Mouse (Mus musculus): ENCODE results near the gene Shb. TPM values are rescaled to one million over a fixed set of nuclear protein-coding genes. Genes with fewer than 3 reads are reported as not detected.

Gene Shb
- total and polyA plus RNA-seq, 2 experiments from 2014 or later: 7.4 to 54.8 TPM

DNA sequence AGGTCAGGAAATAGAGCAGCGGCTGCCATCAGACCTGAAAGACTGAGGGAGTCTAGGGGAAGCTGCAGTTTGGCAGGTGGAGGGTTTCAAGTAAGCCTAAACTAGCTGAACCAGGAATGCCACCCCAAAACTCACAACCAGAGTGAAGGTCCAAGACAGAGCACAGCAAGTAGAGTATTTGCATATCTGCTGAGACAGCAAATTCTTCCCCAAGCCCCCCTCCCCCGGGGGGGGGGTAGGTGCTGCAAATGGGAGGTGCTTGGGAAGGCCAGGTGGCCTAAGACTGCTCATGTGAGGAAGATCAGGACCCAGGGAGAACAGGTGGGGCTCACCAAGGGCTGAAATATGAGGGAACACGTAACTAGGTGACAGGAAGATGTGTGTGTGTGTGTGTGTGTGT, 51.7 kb downstream of the Shb start:
- H3K27me3 ChIP-seq (ENCODE audit: control insufficient read depth, insufficient read depth, low read length): no peaks in the 10 kb centered on the region
- H3K4me1 ChIP-seq (ENCODE audit: control insufficient read depth, insufficient read depth): peaks cover 75% of the 10 kb centered on the region
- H3K36me3 ChIP-seq (replicated peaks; ENCODE audit: control insufficient read depth, insufficient read depth, low read length): no peaks in the 10 kb centered on the region
- 64% methylated on average over 3 of the region's 3 CpGs for WGBS
- DNase-seq (ENCODE audit: low spot score) (no peak), ATAC-seq (ENCODE audit: insufficient read depth, low read depth) (no peak)
- H3K4me2 ChIP-seq (ENCODE audit: low read depth, low read length): no peak overlapping the region
- peak overlapping the region; percentile 32; the same call in 1 of the 2 replicates for H3K27ac ChIP-seq (ENCODE audit: low read depth)
- no peak overlapping the region for H3K9ac ChIP-seq (replicated peaks; ENCODE audit: low read depth, low read length)
- no peaks in the 10 kb centered on the region for H3K9me3 ChIP-seq (replicated peaks; ENCODE audit: control insufficient read depth, low read length)
- TF ChIP-seq CTCF (IDR thresholded peaks at IDR 0.05; ENCODE audit: low read depth): no peak
- no peak for TF ChIP-seq EP300 (IDR thresholded peaks at IDR 0.05; ENCODE audit: low read depth)
- H3K4me3 ChIP-seq (ENCODE audit: low read depth, low read length): no peak overlapping the region

DNA sequence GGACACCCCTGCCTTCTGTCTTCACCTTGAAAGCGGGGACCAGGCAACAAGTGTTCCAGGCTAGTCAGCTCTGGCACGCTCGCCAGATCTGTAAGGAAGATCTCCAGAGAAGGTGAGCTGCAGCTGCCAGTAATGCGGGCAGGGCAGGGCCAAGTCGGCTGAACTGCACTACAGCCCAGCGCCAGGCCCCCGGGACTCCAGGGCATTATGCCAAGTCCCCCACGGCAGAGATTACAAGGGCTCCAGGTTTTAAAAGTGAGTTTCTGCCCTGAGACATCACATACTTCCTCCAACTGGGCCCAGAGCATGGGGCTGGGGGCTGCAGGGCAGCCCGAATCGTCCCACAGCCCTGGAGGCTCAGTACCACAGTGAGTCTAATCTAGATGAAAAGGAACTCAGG, 52.8 kb downstream of the Shb start:
- no peaks in the 10 kb centered on the region for H3K9me3 ChIP-seq (replicated peaks; ENCODE audit: control insufficient read depth, low read length)

DNA sequence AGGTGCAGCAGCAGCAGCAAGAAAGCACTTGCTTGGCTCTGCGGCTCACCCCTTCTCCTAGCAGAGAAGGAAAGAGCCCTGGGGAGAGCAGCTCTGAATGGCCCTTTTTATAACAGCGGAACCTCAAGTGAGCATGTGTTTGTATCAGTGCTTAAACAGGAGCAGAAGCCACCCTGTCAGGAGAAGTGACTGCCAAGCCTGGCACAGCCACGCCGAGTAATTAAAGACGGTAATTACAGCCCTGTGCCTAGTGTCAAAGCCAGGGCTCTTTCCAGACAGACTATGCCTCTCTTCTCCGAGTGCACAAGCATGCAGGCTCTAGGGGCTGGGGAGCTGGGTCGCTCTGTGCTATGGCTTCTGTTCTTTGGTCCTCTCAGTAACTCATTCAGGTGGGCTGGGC, 54.1 kb downstream of the Shb start:
- peak overlapping the region; percentile 94 for H3K27ac ChIP-seq (ENCODE audit: low read depth)
- 35% methylated on average over 7 of the region's 7 CpGs for WGBS
- ATAC-seq (ENCODE audit: insufficient read depth, low read depth): 0 out of 2 replicates have a peak, but pooled peaks have one; percentile 15
- H3K9ac ChIP-seq (replicated peaks; ENCODE audit: low read depth, low read length): peak overlapping the region; percentile 23; the same call in 1 of the 2 replicates
- no peaks in the 10 kb centered on the region for H3K27me3 ChIP-seq (ENCODE audit: control insufficient read depth, insufficient read depth, low read length)
- TF ChIP-seq EP300 (IDR thresholded peaks at IDR 0.05; ENCODE audit: low read depth): no peak
- TF ChIP-seq CTCF (IDR thresholded peaks at IDR 0.05; ENCODE audit: low read depth): no peak
- H3K4me2 ChIP-seq (ENCODE audit: low read depth, low read length): no peak overlapping the region
- DNase-seq (ENCODE audit: low spot score): no peak
- H3K4me3 ChIP-seq (ENCODE audit: low read depth, low read length): no peak overlapping the region
- H3K4me1 ChIP-seq (ENCODE audit: control insufficient read depth, insufficient read depth): peaks cover 80% of the 10 kb centered on the region
- H3K36me3 ChIP-seq (replicated peaks; ENCODE audit: control insufficient read depth, insufficient read depth, low read length): no peaks in the 10 kb centered on the region
- no peaks in the 10 kb centered on the region for H3K9me3 ChIP-seq (replicated peaks; ENCODE audit: control insufficient read depth, low read length)

More for the DNA sequence above, 52.8 kb downstream of the Shb start:
- Histone ChIP-seq H3K4me1 (ENCODE audit: control insufficient read depth, insufficient read depth) (peaks cover 80% of the 10 kb centered on the region), H3K36me3 (replicated peaks; ENCODE audit: control insufficient read depth, insufficient read depth, low read length) (no peaks in the 10 kb centered on the region), H3K9ac (replicated peaks; ENCODE audit: low read depth, low read length) (no peak overlapping the region), H3K27me3 (ENCODE audit: control insufficient read depth, insufficient read depth, low read length) (no peaks in the 10 kb centered on the region), H3K4me3 (ENCODE audit: low read depth, low read length) (no peak overlapping the region), H3K4me2 (ENCODE audit: low read depth, low read length) (no peak overlapping the region), H3K27ac (ENCODE audit: low read depth) (peak overlapping the region; percentile 94)
- WGBS: 24% methylated on average over 10 of the region's 10 CpGs
- ATAC-seq (ENCODE audit: insufficient read depth, low read depth) (no peak), DNase-seq (ENCODE audit: low spot score) (no peak)
- TF ChIP-seq CTCF (IDR thresholded peaks at IDR 0.05; ENCODE audit: low read depth) (no peak), EP300 (IDR thresholded peaks at IDR 0.05; ENCODE audit: low read depth) (no peak)

DNA sequence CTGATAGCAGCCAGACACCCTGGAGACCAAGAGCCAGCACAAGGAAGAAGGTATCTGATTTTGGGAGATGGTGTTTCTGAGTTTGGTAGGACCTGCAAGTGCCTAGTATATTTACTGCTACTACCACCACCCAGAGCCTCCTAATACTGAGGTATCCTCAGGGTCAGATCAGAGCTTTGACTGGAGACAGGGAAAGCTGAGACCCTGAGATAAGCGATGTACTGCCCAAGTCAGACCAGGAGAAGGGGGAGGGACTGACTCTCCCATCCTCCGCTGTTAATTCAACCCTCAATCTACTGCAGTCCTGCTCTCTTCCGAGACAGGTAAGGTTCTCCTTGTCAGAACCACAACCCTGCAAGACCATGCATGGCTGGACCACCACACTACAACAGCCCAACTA, 55.2 kb downstream of the Shb start:
- Histone ChIP-seq H3K9ac (replicated peaks; ENCODE audit: low read depth, low read length) (0 out of 2 replicates have a peak overlapping the region, but pooled peaks have one; percentile 4), H3K36me3 (replicated peaks; ENCODE audit: control insufficient read depth, insufficient read depth, low read length) (no peaks in the 10 kb centered on the region), H3K27me3 (ENCODE audit: control insufficient read depth, insufficient read depth, low read length) (no peaks in the 10 kb centered on the region), H3K4me2 (ENCODE audit: low read depth, low read length) (no peak overlapping the region), H3K4me3 (ENCODE audit: low read depth, low read length) (no peak overlapping the region), H3K4me1 (ENCODE audit: control insufficient read depth, insufficient read depth) (peaks cover 87% of the 10 kb centered on the region), H3K9me3 (replicated peaks; ENCODE audit: control insufficient read depth, low read length) (no peaks in the 10 kb centered on the region), H3K27ac (ENCODE audit: low read depth) (peak overlapping the region; percentile 94)
- DNase-seq (ENCODE audit: low spot score) (no peak), ATAC-seq (ENCODE audit: insufficient read depth, low read depth) (no peak)
- 54% methylated on average over 3 of the region's 3 CpGs for WGBS
- TF ChIP-seq CTCF (IDR thresholded peaks at IDR 0.05; ENCODE audit: low read depth): no peak
- TF ChIP-seq EP300 (IDR thresholded peaks at IDR 0.05; ENCODE audit: low read depth): no peak

DNA sequence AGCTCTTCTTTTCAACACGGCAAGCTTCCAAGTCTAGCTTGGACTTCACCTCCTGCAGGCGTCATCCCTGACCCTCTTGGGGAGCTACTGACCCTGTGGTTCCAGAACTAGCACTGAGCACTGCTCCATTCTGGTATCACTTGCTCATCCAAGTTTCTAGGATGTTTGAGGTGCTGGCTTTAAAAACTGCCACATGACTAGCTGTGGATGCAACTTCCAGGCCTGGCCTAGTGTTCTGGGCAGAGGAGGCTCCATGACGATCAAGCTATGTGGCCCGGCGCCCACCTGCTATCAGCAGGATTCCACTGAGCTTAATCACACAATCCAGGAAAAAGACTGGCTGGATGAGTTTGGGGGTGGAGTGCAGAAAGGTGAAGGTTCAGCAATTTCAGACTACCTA, 57.4 kb downstream of the Shb start:
- Histone ChIP-seq H3K9ac (replicated peaks; ENCODE audit: low read depth, low read length) (no peak overlapping the region), H3K4me3 (ENCODE audit: low read depth, low read length) (no peak overlapping the region), H3K4me2 (ENCODE audit: low read depth, low read length) (no peak overlapping the region), H3K9me3 (replicated peaks; ENCODE audit: control insufficient read depth, low read length) (no peaks in the 10 kb centered on the region), H3K36me3 (replicated peaks; ENCODE audit: control insufficient read depth, insufficient read depth, low read length) (no peaks in the 10 kb centered on the region), H3K27ac (ENCODE audit: low read depth) (peak overlapping the region; percentile 94), H3K4me1 (ENCODE audit: control insufficient read depth, insufficient read depth) (peaks cover 87% of the 10 kb centered on the region), H3K27me3 (ENCODE audit: control insufficient read depth, insufficient read depth, low read length) (no peaks in the 10 kb centered on the region)
- TF ChIP-seq CTCF (IDR thresholded peaks at IDR 0.05; ENCODE audit: low read depth): no peak
- peak; percentile 84 for TF ChIP-seq EP300 (IDR thresholded peaks at IDR 0.05; ENCODE audit: low read depth)
- DNase-seq (ENCODE audit: low spot score) (peak; percentile 71), ATAC-seq (ENCODE audit: insufficient read depth, low read depth) (peak; percentile 49)
- WGBS: 19% methylated on average over 5 of the region's 5 CpGs

DNA sequence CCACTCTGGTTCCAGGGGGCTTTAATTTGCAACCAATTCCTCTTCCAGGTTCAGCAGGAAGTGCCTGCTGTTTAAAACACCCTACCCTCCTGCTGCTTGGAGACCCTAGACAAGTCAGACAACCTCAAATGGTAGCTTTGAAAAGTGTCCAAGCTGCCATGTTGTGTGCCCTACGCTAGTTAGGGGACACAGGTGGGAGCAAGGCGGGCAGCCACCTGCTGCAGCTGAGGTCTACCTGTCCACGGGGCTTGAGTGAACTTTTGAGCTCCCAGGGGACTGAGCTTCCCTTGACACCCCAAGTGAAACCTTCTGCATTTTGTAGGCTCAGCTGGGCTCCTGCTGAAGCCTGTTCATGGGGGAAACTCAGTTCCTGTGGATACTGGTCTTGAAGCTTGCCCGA, 58.1 kb downstream of the Shb start:
- Histone ChIP-seq H3K27me3 (ENCODE audit: control insufficient read depth, insufficient read depth, low read length) (no peaks in the 10 kb centered on the region), H3K9me3 (replicated peaks; ENCODE audit: control insufficient read depth, low read length) (no peaks in the 10 kb centered on the region), H3K4me1 (ENCODE audit: control insufficient read depth, insufficient read depth) (peaks cover 80% of the 10 kb centered on the region), H3K4me3 (ENCODE audit: low read depth, low read length) (no peak overlapping the region), H3K36me3 (replicated peaks; ENCODE audit: control insufficient read depth, insufficient read depth, low read length) (no peaks in the 10 kb centered on the region), H3K27ac (ENCODE audit: low read depth) (peak overlapping the region; percentile 94), H3K4me2 (ENCODE audit: low read depth, low read length) (no peak overlapping the region), H3K9ac (replicated peaks; ENCODE audit: low read depth, low read length) (no peak overlapping the region)
- 84% methylated on average over 4 of the region's 4 CpGs for WGBS
- no peak for TF ChIP-seq CTCF (IDR thresholded peaks at IDR 0.05; ENCODE audit: low read depth)
- no peak for TF ChIP-seq EP300 (IDR thresholded peaks at IDR 0.05; ENCODE audit: low read depth)
- ATAC-seq (ENCODE audit: insufficient read depth, low read depth) (no peak), DNase-seq (ENCODE audit: low spot score) (no peak)

Measured in heart, postnatal 0 days (tissue).